Mouse (Mus musculus) right cerebral cortex, postnatal 14 days (tissue): Measurements from ENCODE around the gene Ifi27l2a.
"Not testable (repeated sequence)": the region's sequence is repeated elsewhere in the genome, so short reads cannot be mapped to it uniquely, and the experiment has no call there.

Experiments used
- DNase-seq: peaks from one replicate; pipeline ENCODE4 v3.0.0; 2022

The Ifi27l2a gene

DNA sequence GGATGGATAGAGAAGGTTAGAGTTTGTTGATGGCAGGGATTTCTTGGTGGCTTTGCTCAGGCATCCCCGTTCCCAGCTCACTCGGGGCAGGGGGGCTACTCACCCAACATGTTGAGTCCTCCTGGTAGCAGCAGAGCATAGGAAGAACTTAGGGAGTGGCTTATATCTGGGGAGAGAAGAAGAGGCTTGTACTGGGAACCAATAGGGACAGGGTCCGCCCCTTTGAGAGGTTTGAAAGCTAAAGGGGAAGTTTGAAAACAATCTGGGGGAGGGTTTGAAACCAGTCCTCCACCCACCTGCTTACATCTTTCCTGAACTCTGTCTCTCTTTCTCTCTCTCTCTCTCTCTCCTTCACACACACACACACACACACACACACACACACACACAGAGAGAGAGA, at the start of gene Ifi27l2a:
TSS of gene Ifi27l2a (minus strand) at position 157 of the 400 bp plus-strand sequence.
- DNase-seq: no peak

- DNase-seq: peak; percentile 72
Measured at GRCm38 (mm10) chr12:103492767-103493166, 49.3 kb upstream of the Ifi27l2a start.

DNA sequence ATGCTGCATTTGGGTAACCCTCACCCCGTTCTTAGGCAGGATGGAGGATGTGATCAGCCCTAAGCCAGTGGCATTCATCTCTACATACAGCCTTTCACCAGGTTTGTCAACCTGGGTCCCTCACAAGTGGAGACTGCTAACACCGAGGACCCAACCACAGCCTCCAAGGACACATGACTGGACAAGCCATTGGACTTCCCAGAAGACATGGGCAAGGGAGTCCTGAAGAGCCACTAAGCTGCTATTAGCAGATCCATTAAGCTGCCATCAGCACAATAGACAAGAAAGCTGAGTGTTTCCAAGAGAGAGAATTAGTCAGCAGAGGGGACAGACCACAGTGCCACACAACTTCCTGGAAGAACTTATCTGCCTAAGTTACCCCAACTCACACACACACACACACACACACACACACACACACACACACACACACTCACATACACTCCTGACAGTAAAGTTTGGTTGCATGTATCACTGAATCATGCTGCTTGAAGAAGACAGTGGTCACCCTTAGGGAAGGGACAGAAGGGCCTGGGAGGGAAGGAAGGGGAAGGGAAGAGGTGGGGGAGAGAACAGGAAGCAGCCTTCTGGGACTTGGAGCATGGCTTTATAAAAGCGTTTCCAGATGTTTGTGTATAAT, 47.7 kb upstream of the Ifi27l2a start:
- DNase-seq: no peak

- DNase-seq: no peak
Measured at GRCm38 (mm10) chr12:103487750-103488149, 44.3 kb upstream of the Ifi27l2a start.

DNA sequence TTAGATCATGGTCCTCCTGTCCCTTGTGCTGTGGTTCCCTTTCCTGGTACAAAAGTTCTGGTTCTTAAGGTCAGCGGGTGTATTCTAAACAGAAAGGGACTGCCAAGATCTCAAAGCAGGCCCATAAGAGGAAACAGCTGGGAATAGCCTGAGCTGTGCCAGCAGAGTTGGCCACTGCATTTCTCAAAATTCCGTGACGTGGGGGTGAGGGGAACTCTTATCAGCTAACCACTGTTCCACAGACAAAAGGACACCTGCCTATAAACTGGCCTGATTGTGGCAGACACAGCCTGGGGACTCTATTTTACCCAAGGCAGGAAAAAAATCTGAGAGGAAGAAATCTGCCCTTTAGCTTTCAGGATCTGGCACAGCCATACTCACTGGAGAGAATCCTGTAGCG, 43.8 kb upstream of the Ifi27l2a start:
- no peak for DNase-seq

DNA sequence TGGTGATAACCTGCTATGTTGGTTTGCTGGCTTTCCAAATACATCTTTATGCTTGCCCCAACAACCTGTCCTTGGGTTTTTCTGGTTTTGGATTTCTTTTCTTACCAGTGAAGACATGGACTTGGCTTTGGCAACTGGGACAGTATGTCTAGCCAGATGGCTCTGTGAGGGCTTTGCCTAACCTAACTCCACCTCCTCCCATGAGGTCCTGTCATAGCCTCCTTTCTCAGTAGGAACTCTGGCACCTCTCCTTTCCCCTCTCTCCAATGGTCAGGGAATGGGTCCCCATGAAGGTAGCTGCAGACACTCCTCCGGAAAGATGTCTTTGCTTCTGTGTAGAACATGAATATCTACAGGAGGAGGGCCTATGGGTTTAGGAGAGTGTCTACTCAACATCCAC, 43.2 kb upstream of the Ifi27l2a start:
- no peak for DNase-seq

GRCm38 (mm10) chr12:103484200-103484972, 40.9 kb upstream of the Ifi27l2a start:
- not testable (repeated sequence) for DNase-seq

DNA sequence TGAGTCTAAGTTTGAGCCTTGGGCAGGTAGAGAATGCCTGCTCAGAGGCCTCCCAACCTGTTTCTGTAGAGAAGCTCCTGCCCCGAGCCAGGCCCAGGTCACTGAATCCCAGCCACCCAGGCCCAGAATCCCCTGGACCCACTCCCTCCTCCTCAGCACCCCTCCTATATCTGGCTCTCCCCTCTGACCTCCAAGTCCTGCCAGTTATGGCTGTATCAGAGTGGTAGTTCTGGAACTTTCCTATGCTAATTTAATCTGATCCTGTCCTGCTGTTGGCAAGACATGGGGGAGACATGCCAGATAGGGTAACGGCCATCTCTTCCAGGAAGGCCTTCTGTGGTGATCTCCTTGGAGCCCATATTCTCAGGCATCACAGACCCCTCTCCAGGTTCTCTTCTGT, 39.3 kb upstream of the Ifi27l2a start:
- DNase-seq: no peak

- DNase-seq: no peak
Measured at GRCm38 (mm10) chr12:103481671-103482070, 38.2 kb upstream of the Ifi27l2a start.

DNA sequence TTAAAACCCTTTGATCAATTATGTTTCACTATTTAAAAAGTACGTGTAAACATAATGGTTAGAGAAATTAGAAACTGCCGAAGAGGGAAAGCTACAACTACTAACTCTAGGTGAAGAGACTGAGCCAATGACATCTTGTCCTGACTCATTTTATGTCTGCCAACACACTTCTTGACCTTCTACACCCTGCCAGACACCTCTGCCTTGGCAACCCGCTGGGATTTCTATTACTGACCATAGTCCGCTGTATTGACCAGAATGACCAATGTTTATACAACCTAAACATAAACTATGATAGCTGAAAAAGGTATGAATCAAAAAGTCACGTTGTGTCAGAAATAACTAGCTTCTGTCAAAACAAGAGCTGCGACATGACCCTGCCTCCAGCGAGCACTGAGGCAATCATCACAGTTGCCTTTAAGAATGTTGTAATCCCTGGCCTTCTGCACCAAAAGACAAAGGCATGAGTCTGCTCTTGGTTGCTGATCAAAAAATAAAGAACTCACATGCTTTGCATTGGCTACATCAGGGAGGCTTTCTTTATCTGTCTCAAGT, 34.1 kb upstream of the Ifi27l2a start:
- DNase-seq: no peak

GRCm38 (mm10) chr12:103476779-103477389, 33.4 kb upstream of the Ifi27l2a start:
- DNase-seq: no peak

- DNase-seq: no peak
Measured at GRCm38 (mm10) chr12:103474481-103474880, 31.0 kb upstream of the Ifi27l2a start.

DNA sequence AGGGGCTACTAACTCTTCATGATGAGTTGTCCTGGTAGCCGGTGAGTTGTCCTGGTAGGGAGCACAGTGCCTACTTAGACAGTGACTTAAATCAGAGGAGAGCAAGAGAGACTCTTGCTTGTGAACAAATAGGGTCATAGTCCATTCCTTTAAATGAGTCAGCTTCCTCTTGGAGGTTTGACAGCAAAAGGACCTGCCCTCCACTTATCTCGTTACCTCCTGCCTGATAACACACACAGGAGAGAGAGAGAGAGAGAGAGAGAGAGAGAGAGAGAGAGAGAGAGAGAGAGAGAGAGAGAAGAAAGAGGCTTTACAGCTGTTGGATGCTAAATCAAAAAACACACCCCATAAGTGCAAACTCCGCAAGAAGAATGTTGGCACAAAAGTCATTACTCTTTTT, 13.7 kb upstream of the Ifi27l2a start, which contains the start of gene Ifi27l2b:
TSS of gene Ifi27l2b (minus strand) at position 84 of the 400 bp plus-strand sequence.
- no peak for DNase-seq

DNA sequence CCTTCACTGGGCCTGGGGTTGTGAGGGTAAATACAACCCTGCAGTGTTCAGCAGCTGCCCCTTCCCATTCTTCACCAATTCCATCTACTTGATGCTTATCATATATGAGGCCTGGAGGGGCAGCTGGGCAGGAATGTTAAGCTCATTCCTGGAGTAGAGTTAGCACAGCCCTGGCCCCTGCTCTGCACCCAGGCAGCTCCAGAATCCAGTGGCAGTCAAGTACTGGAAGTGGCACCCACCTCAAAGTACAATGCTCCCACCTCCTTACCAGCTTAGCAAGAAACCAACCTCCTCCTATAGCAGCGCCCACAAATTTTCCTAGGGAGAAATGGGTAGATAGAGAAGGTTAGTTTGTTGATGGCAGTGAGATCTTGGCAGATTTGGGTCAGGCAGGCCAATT, 13.2 kb upstream of the Ifi27l2a start:
- DNase-seq: not testable (repeated sequence)

GRCm38 (mm10) chr12:103453361-103453760, 9.9 kb upstream of the Ifi27l2a start:
- DNase-seq: no peak

DNA sequence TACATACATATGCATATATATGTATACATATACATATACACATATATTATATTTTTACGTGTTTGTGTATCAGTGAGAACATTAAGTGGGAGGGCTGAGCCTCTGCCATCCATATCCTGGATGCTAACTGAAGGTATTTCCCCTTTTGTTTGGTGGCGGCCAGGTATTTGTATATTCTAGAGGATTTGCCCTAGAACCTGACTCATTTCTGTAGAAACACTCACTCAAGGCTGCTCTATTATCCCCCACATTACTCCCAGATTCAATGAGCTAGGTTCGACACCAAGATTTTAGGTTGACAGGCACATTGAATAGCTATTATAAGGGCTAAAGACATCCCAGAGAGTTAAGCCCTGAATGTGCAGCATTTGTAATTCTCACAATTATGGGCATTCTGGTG, 1.6 kb upstream of the Ifi27l2a start:
- DNase-seq: no peak

DNA sequence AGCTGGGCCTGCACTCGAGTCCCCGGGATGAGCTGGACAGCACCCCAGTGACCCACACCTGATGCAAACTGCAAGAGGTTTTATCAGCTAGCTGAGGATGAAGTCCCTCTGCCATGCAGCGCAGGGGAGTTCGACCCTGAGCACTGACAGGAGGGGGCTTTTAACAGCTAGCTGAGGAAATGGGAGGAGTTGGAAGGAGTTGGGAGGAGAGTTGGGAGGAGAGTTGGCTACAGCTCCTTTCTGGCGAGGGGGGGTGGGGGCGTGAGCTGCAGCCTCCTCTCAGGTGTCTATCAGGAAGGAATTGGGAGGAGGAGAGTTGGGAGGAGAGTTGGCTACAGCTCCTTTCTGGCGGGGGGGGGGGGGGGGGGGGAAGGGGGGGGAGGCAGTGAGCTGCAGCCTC, 781 bp upstream of the Ifi27l2a start:
- DNase-seq: not testable (repeated sequence)

DNA sequence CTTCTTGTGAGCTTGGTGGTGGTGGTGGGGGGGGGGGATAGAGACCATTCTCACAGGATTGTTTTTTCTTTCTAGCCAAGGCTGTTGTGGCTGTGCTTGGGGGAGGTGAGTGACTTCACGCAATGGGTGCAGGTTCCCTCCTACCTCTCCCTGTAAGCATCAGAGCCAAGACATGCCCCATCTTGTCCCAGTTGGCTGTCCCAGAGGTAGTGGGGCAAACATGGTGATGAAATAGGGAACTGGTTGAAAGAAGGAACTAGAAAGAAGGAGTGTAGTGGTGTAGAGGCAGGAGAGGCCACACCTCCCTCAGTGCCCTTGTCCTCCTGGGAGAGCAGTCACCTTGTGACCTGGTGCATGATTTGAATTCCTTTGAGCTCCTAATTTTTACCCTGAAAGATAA, 5.9 kb downstream of the Ifi27l2a start:
- DNase-seq: no peak

- no peak for DNase-seq
Measured at GRCm38 (mm10) chr12:103434861-103435260, 8.6 kb downstream of the Ifi27l2a start.

- DNase-seq: no peak
Measured at GRCm38 (mm10) chr12:103433986-103434731, 9.3 kb downstream of the Ifi27l2a start, which contains the start of gene Ifi27. Ifi27 (plus strand) TSS chr12:103434211.

- no peak for DNase-seq
Measured at GRCm38 (mm10) chr12:103433430-103433829, 10.1 kb downstream of the Ifi27l2a start.

DNA sequence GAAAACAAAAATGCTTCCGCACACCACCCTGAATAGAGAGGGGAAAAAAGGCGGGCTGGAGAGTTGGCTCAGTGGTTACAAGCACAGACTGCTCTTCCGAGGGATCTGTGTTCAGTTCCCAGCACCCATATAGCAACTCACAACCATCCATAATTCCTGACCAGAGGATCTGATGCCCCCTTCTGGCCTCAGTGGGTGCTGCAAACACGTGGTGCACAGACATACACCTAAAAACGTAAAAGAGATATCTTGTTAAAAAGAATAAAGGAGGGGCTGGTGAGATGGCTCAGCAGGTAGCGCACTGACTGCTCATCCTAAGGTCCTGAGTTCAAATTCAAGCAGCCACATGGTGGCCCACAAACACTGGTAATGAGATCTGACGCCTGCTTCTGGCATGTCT, 16.8 kb downstream of the Ifi27l2a start:
- no peak for DNase-seq
